Mouse (Mus musculus) left cerebral cortex, adult 8-10 months (tissue): Measurements from ENCODE around the gene Zfp938. TPM values are rescaled to one million over a fixed set of nuclear protein-coding genes. Genes with fewer than 3 reads are reported as not detected.

Experiments
- DNase-seq, 2 experiments: peaks; one replicate each; pipeline ENCODE4 v3.0.0; 2022; ENCODE audit warnings: low spot score in 2 of 2
- total RNA-seq, 4 experiments: library from RNA; stranded (reverse); gene quantifications; 2 replicates each; pipeline ENCODE4 v1.2.4; 2022

Gene Zfp938
- total RNA-seq, result 10 to 100 TPM; 19.3 to 23.9 (median 21.8) TPM

DNA sequence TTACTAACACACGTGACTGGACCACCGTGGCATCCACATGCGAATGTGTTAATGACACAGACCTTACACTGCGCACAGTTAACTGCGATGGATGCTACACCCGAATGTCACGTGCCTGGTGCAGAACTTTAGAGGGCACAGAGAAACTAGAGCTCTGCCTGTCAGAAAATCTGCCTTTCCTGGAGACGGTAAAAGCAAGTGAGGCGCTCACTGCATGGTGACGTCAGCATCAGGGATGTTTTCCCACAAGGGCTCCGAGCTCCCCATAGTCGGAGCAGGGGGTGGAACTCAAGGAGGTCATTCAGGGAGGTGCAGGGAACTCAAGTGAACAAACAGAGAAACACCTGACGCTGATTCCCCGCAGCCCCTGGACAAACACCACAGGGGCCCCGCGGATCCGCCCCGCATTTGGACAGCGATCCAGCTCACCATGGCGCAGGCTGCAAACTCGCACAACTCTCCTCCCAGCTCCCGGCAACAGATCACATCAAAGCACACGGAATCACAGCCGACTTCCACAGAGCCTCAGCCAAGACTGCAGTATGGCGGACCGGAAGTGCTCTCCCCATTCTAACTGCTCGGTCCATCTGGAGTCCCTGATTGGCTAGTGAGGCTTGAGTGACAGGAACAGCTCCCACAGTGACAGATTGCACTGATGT, at the start of gene Zfp938:
TSS of gene Zfp938 (minus strand) at position 539 of the 659 bp plus-strand sequence.
- DNase-seq, result peak; percentile 66 to 87

DNA sequence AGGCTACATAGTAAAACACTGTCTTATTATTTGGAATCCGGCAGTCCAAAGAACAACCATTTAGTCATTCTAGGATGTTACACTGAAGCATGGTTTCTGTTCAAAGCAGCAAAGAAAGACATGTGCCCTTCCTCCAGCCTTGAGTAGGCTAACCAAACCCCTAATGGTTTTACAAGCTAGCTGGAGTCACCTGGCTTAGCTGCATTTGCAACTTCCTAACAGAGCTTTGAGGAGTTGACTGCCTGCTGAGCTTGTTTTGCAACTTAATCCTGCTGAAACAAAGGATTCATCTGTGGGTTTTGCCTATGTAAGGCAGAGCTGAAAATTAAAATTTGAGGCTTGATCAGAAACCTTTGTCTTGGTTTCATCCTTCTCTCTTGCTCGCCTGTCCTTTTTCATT, 16.3 kb upstream of the Zfp938 start:
- DNase-seq, result no peak

DNA sequence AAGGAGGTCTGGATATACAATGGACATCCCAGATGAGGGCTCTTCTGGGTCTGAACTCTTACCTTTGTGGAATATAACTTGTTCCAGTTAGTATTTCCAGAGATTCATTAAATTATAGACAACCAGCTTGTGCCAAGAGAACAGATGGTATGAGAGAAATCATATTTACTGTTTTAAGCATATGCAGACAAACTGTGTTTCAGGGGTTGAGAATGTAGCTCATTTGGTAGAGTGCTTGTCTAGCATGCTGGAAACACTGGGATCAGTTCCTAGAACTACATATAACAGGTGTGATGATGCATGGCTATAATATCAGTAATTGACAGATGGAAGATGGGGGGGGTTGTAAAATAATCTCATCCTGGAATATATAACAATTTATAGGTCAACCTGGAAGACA, 3.9 kb upstream of the Zfp938 start:
- DNase-seq, result no peak

DNA sequence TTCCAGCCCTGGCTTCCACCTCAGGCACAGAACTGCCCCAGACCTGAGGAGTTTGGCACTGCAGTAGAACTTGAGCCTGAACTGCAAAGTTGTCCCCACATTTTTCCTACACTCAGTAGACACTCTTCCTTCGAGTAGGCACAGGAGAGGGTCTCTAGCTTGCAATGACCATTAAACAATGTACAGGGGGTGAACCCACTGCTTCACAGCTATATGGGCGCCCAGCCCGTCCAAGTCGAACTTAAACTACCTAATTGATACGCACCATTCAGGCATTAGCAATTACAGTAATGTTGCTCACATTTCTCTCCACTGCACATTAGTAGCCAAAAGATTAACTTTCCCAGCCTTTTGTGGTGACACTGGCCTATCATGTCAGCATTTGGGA, 315 bp upstream of the Zfp938 start:
- no peak for DNase-seq

DNA sequence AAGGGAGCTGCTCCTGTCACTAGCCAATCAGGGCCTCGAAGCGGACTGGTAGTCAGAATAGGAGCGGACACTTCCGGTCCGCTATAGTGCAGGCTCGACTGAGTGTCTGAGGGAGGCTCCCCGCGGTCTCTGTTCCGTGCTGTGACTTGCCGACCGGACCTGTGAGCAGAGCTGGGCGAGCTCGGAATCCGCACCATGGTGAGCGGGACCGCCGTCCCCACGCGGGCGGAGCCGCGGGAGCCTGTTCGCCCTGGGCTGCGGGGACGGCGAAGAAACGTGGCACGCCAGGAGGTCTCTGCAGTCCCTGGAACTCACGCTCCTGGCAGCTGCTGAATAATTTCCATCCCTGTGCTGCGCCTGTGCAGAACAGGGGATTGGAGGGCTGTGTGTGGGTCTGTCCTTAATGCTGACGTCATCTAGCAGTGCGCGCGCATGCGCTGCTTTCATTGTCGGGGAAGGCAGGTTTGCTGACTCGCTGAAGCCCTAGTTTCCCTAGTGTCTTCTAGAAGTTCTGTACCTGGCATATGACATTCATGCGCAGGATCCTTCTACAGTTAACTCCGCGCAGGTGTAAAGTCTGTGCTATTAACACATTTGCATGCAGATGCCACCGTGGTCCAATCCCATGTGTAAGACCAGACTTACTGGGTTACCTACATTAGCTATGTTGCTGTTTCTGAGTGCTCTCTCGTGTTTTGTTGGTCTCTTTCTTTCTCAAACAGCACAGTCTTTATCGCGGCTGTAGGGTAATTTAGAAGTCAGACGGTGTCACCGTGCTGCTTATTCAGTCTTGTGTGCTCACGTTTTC, 62.6 kb downstream of the Zfp938 start:
- DNase-seq, result peak; percentile 74 to 87

Other genes with a start within 250 kb of the Zfp938 start
- gene Zfp873, start 193.2 kb downstream of the Zfp938 start, total RNA-seq, result 10 to 100 TPM in 3 of 4 experiments, 1 to 10 TPM in 1; 9.4 to 12.9 (median 11.2) TPM
- 1 to 10 TPM; 5.4 to 8.5 (median 8.0) TPM for gene BC024063, start 157.9 kb downstream of the Zfp938 start, total RNA-seq
- gene AU041133, start 113.3 kb downstream of the Zfp938 start, total RNA-seq, result 10 to 100 TPM in 1 of 4 experiments, 1 to 10 TPM in 3; 7.9 to 10.3 (median 8.3) TPM
- gene 4932415D10Rik, start 75.3 kb upstream of the Zfp938 start, total RNA-seq, result under 1 TPM in 2 of 4 experiments, not detected in 2; 0.04 to 0.09 TPM
- gene Gm4924, start 113.0 kb upstream of the Zfp938 start, total RNA-seq, result 10 to 100 TPM in 2 of 4 experiments, 1 to 10 TPM in 2; 8.8 to 13.4 (median 10.1) TPM